ENCODE assay signal across 9 mouse cellular contexts in the genomic region with DNA sequence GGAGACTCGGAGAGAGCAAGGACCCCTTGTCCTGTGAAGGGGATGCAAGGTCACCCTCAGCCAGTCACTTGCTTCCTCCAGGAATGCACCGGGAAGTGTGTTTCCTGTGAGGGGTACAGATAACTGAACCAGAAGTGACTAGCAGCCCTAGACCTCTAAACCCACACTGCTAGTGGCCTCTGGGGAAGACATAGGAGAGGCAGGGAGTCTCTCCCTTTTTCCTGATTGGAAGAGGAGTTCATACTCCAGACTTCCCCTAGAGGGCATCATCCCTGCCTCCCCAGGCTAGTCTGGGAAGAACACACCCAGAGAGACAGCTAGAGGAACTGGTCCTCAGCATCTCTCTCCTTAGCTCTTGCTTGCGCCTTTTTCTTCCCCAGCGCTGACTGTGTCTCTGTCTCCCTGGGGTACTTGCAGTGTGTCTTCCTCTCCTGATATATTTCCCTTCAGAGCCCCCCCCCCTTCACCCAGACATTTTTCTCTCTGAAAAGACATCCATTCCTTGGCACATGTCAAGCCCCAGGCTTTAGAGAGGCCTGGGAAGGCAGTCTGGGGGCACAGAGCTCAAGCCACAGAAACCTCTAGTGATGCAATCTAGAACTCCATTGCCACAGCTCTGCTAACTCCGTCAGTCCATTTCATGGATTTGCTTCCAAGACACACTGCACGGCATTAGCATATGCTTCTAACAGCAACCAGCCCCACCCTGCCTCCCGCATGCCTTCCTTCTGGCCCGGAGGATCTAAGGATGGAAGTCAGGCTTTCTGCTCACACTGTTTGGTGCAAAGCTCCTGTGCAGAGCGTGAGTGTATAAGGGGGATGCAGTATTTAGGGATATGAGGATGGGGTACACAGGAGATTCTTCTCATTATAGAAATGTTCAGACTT. TPM values are rescaled to one million over a fixed set of nuclear protein-coding genes. Genes with fewer than 3 reads are reported as not detected.
DNase-seq lines count a peak whose midpoint lies in the region; ATAC-seq lines count a peak whose summit lies in the region.
"Had no signal": no experiment of that assay in that cellular context is flagged by ENCODE, and none has a peak within 500 bp of the region (broad histone marks: within the 10 kb centered on the region; RNA-seq: fewer than 3 reads in every experiment).

No protein-coding gene starts in this region.

- DNase-seq in cerebellum, postnatal 14 days: peak; percentile 45 to 49
- no peak for DNase-seq in cerebellum, adult 8-10 months
- DNase-seq in embryonic facial prominence, embryonic 10.5 days (ENCODE audit: low spot score): peak; percentile 31
- no peak for DNase-seq in left cerebral cortex, adult 8-10 months (ENCODE audit: low spot score in 2 of 2)

- ATAC-seq in megakaryocyte, adult 5-6 weeks (ENCODE audit: poor library complexity, severe bottlenecking): no peak
- peak; percentile 47 for ATAC-seq in megakaryocyte progenitor cell, adult 5-6 weeks (replicated peaks; ENCODE audit: poor library complexity)
- no peak for ATAC-seq in monocyte, adult 5-6 weeks (replicated peaks; ENCODE audit: insufficient number of reproducible peaks, low FRiP score, low TSS enrichment, poor library complexity, severe bottlenecking)

- peaks cover 62% of the 10 kb centered on the region for H3K36me3 ChIP-seq in megakaryocyte, embryonic 14.5 days (replicated peaks; ENCODE audit: low read length)
- no peaks in the 10 kb centered on the region for H3K36me3 ChIP-seq in embryonic facial prominence, embryonic 10.5 days (replicated peaks)
- H3K36me3 ChIP-seq: kidney, embryonic 15.5 days had no signal

- H3K27ac ChIP-seq in embryonic facial prominence, embryonic 10.5 days (replicated peaks): no peak overlapping the region
- H3K27ac ChIP-seq: kidney, embryonic 15.5 days had no signal

- no peaks in the 10 kb centered on the region for H3K9me3 ChIP-seq in megakaryocyte, embryonic 14.5 days
- no peaks in the 10 kb centered on the region for H3K9me3 ChIP-seq in embryonic facial prominence, embryonic 10.5 days
- H3K9me3 ChIP-seq: kidney, embryonic 15.5 days had no signal

- H3K27me3 ChIP-seq in megakaryocyte, embryonic 14.5 days (replicated peaks): no peaks in the 10 kb centered on the region
- 0 out of 2 replicates have a peak, but pooled peaks cover 3% of the 10 kb centered on the region for H3K27me3 ChIP-seq in embryonic facial prominence, embryonic 10.5 days (replicated peaks; ENCODE audit: low read depth, poor library complexity, severe bottlenecking)

- H3K4me1 ChIP-seq in megakaryocyte, embryonic 14.5 days: peaks cover 78% of the 10 kb centered on the region
- H3K4me1 ChIP-seq in embryonic facial prominence, embryonic 10.5 days: peaks cover 11% of the 10 kb centered on the region
- H3K4me1 ChIP-seq: kidney, embryonic 15.5 days had no signal

- peak overlapping the region; percentile 62 for H3K4me3 ChIP-seq in megakaryocyte, embryonic 14.5 days (replicated peaks)
- H3K4me3 ChIP-seq in embryonic facial prominence, embryonic 10.5 days: no peak overlapping the region
- H3K4me3 ChIP-seq: kidney, embryonic 15.5 days had no signal

- 67% methylated on average over 9 of the region's 9 CpGs for WGBS in embryonic facial prominence, embryonic 10.5 days

RNA-seq across cellular contexts. Expression of a gene that starts 59.1 kb away (rescaled TPM):
- 17.4 and 21.3 TPM in 2 replicates for polyA plus RNA-seq in megakaryocyte, embryonic 14.5 days (2012; ENCODE audit: insufficient read depth, low replicate concordance)
- total RNA-seq in megakaryocyte, adult 5-6 weeks (2015): 12.7 and 19.7 TPM in 2 replicates
- total RNA-seq in megakaryocyte, adult 5-6 weeks (2017): 8.8 and 9.7 TPM in 2 replicates
- 24.6 and 27.3 TPM in 2 replicates for polyA plus RNA-seq in embryonic facial prominence, embryonic 10.5 days (2016; fragmentation: Nextera tagmentation; extraction: Ambion mirVana)
- 34.2 and 39.5 TPM in 2 replicates for total RNA-seq in megakaryocyte progenitor cell, adult 5-6 weeks (2015)
- total RNA-seq in megakaryocyte progenitor cell, adult 5-6 weeks (2017): 20.5 and 25.3 TPM in 2 replicates
- 10 to 100 TPM; 25.7 to 29.4 (median 28.9) TPM for total RNA-seq in left cerebral cortex, adult 8-10 months (2022)
- 6.9 to 17.5 TPM (median 8.1 TPM) in 3 replicates for total RNA-seq in monocyte, adult 5-6 weeks (2017)

Comparison
In these comparisons a context has a peak if more than half of its experiments do, and no peak if none do; other contexts are left out.
1. DNase-seq: peak in cerebellum, postnatal 14 days (2 of 2) and embryonic facial prominence, embryonic 10.5 days (single experiment); none in cerebellum, adult 8-10 months (single experiment) and left cerebral cortex, adult 8-10 months (0 of 2).